Mouse (Mus musculus) MN1 (cell line): ENCODE data around the gene Tbx21.
A peak's percentile ranks its signal among the peaks of the same experiment; 100 is the strongest.

Source experiments
- DNase-seq: peaks from one replicate; pipeline ENCODE4 v3.0.0-alpha.2; 2016; ENCODE audit warnings: low spot score

The Tbx21 gene

DNA sequence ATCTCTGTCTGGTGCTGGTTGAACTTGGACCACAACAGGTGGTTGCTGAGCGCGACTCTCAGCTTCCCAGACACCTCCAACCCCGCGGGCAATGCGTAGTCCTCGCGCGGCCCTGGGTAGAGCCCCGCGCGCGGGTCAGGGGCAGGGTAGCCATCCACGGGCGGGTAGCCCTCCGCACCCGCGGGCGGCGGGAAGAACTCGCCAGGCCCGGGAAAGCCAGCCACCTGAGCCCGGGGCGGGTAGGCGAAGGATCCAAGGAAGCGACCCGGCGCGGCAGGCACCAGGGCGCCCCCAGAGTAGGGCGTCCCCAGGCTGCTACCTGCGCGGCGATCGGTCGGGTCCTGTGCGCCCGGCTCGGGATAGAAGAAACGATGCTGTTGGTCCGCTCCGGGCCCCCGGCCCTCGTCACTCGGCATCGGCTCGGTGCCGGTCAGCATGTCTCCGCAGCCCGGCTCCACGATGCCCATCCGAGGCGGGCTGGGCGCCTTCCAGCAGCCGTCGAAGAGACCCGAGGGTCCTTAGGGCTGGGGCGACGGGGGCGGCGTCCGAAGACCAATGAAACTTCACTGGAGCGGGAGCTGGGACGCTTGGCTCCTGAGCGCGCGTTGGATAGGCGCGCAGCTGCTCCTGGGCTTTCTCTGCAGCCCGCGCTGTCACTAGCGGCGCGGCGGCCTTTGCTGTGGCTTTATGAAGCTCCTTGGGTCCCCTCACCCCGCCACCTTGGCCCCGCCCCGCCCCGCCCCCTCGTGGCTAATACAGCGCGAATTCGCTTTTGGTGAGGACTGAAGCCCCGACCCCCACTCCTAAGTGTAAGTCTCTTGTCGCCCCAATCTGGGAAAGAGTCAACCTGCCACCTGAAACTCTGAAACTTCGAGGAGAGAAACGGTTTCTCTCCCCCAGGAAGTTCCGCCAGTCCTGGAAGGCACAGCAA, at the start of gene Tbx21:
Gene Tbx21 (minus strand): TSS at position 661 of the 931 bp plus-strand sequence.
- DNase-seq = no peak

DNA sequence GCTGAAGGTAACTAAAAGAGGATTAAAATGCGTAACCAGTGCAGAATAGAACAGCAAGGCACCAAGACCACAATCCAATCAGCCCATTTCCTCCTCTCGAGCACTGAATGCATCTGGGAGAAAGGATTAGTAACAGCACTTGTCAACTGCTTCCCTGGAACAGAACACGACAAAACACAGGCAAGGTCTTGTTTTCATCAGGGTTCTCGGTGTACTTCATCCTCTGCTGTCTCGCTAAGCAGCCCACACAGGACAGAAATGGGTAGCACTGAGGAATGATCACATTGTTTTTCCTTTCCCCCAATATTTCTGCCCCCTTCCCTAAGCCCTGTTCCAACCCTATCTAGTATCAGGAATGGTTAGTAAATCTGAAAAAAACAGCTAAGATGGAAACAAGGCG, 45.2 kb upstream of the Tbx21 start:
- DNase-seq = peak; percentile 48

DNA sequence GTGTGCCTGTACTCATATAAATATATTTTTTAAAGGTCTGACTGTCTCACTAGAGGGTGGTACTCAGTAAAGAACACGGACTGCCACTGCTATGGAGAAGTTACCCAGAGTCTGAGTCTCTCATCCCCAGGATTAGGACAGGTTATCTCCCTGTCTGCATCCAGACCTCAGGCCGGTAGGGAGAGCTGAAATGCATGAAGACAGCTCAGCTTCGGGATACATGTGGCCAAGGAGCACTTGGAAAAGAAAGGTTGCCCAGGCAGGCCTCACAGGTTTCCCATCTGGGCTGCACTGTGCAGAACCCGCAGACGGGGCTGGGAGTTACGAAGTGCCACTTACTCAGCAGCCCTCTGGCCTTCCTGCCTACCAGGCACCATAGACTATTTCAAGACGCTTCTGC, 41.9 kb upstream of the Tbx21 start:
- DNase-seq = no peak

DNA sequence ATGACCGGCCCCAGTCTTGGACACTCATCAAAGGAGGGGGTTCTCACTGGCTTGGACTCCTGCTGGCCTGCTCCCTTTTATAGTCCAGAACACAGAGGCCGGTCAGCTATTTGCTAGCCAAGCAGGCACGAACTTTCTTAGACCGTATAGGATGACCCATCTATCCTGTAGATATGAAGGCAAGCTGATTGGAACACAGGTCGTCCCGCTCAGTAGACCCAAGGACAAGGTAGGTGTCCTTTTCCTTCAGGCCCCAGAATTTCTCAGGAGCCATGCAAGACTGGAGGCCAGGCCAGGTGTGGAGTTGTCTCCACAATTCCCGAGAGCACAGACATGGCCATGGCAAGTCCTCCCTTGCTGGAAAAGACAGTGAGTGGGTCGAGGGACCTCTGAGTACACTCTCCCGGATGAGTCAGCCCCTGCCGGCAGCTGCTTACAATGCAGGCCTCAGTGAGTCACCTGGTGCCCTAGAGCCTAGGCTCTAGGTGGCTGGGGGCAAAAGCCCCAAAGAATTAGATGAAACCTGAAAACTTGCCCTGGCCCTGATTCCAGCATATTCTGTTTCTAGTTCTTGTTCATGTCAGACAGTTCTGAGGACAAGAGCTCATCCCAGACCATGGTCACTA, 37.6 kb upstream of the Tbx21 start:
- DNase-seq = peak; percentile 75

DNA sequence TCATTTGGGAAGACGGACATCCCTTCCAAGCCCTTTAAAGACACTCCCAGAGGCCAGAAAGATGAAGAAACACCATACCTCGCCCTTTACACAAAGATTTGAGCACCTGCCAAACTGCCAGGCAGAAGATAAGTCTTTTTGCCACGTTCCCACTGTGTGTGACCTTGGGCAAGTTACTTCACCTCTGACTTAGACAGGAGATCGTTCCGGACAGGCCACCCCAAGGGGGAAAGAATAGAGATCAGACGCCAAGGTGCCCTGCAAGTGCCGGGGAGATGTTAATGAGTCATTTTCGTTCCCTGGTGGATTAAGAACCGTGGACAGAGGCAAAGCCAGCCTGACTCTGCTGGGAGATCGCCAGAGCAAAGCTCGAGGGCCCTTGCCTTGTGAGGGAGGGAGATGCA, 36.9 kb upstream of the Tbx21 start:
- peak; percentile 75 for DNase-seq

DNA sequence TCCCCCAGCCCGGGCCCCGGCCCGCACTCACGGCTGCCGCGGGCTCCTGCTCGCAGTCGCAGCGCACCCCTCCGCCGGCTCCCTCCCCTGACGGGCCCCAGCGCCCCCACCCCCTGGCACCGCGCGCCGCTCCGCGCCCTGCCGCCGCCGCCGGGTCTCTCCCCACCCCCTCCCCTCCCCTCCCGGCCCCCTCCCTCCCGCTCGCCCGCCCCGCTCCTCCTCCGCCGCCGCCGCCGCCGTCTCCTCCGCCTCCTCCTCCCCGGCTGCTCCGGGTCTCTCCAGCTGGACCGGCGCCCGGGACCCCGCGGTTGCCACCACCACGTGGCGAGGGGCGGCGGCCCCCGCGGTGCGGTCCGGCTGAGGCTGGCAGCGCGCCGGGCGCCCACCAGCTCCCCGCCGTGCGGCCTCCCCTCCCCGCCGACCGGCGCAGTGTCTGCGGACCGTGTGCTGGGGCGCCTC, 36.2 kb upstream of the Tbx21 start, which contains the start of gene Tbkbp1:
Gene Tbkbp1 (minus strand): TSS at position 153 of the 459 bp plus-strand sequence.
- peak; percentile 34 for DNase-seq

DNA sequence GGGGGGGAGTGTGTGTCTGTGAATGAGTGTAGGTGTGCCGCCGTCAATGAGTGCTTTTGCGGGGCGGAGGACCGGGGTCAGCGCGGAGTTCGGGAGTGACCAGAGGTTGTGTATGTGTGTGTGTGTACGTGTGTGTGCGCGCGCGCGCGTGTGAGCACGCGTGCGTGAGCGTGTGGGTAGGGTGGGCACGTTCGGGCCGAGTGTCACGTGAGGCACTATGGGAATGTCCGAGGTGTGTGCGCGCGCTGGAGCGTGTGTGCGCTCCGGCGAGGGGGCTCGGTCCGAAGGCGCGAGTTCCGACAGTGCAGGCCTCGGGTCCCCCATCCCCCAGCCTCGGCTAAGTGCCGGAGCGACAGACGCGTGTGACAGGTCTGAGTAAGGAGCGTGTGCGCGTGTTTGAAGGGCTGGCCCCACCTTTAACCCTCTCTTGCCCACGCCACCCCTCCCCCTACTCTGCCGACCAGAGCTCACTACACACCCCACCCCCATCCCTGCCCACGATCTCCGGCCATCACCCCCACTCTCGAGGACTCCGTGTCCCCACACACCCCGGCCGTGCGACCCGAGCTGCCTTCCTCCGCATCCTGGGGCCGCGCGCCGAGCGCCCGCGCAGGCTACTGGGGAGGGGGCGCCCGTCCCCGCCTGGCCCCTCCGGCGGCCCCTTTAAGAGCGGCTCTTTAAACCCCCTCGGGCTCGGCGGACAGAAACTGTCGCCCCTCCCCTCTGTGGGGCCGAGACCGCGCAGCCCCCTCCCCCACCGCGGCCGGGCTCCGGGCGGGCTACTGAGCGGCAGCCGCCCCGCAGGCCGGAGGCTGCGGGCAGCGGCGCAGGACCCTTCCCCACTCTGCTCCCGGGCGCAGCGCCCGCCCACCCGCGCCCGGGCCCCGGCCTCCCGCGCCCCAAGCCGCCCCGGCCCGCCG, 35.5 kb upstream of the Tbx21 start:
- peak; percentile 73 for DNase-seq

DNA sequence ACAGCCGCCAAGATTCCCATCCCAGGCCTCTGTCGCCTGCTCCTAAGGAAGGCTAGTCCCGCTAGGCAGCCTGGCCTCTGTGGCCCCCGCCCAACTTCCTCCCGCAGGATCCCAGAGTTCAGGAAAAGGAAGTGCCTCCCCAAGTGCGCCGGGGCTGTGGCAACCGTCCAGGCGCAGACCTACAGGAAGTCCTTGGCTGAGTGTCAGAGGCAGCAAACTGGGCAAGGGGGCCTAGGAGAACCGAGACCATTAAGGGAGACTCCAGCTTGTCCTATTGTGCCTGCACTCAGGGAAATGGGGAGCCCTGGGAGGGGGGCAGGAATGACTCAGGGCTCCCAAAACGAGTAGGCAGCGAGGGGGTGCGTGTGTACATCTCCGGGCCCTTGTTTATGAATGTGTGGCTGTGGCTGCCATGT, 34.9 kb upstream of the Tbx21 start:
- DNase-seq = peak; percentile 53

DNA sequence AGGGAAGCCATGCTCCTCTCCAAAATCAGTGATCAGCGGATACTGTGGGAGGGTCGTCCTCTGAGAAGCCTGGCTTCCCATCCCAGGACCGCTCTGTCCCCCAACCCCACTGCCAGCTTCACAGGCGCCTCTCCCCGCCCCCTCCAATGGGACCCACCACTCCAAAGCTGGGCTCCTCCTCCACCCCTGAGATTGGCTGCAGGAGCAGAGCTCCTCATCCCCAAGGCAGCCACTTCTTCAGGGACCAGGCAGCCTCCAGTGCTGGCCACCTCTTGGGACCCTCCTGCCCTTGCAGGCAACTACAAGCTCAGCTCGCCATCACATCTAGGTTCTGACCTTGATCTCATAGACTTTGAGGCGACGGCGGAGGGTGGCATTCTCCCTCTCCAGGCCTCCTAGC, 33.9 kb upstream of the Tbx21 start:
- no peak for DNase-seq

DNA sequence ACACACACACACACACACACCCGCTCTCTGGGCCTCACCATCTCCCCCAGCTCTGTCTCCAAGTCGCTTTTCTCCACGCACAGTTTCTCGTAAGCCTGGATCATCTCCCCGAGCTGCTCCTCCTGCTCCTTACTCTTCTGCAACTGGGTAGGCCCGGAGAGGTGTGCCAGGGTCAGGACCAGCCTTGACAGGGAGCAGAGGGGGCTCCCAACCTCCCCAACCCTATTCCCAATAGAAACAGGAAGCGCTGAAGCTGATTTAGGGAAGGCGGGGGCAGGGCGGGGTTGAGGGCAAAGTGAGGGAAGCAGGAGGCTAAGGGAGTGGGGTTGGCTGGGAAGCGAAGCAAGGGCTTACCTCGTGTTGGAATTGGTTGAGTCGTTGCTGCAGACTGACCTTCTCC, 33.5 kb upstream of the Tbx21 start:
- no peak for DNase-seq

DNA sequence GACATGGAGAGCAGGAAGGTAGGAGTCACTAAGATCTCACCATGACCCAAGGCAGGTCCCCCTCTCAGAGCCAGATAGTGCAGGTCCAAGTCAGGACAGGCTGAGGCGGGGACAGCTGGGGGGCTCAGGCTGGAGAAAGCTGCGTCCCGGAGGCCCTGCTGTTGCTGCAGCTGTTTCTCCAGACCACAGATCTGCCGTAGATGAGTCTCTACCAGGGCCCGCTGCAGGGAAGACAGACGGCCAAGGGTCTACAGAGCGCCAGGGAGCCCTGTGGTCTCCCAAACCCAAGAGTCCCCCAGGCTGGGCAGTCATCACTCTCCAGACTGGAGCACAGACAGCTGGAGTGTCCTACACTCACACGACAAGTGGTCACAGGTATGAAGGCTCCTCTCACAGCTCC, 32.2 kb upstream of the Tbx21 start:
- DNase-seq = no peak

DNA sequence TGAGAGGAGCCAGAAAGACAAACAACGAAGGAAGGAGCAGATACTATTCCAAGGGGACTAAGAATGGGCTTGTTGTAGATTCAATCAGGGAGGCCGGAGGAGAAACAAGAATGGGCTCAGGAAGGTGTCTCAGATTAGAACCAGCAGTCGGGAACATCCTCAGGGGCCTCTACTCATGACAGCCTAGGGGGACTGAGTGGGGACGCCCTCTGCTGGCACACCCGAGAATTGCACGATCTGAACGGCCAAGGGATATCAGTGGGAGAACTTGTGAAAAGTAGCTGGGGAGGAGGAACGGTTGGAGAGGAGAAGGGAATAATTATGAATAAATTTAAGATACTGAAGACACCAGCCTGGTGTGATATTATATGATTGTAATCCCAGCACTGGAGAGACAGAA, 31.6 kb upstream of the Tbx21 start:
- peak; percentile 71 for DNase-seq

DNA sequence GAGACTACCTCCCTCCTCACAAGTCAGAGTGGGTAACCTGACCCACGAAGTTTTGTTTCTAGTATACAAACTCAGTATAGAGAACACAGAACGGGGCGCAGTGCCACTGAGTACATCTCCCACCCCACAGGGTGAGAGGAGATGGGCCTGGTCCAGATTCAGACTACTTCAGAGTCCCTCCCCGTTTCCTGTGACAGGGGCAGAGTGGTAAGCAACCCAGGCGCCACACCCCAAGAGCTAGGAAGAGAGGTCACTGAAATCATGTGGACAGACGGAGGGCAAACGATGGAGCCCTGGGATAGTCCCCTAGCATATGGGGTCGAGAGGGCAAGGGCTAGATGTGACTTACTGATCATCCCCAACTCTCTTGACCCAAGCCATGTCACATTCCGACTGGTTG, 30.8 kb upstream of the Tbx21 start:
- DNase-seq = no peak

DNA sequence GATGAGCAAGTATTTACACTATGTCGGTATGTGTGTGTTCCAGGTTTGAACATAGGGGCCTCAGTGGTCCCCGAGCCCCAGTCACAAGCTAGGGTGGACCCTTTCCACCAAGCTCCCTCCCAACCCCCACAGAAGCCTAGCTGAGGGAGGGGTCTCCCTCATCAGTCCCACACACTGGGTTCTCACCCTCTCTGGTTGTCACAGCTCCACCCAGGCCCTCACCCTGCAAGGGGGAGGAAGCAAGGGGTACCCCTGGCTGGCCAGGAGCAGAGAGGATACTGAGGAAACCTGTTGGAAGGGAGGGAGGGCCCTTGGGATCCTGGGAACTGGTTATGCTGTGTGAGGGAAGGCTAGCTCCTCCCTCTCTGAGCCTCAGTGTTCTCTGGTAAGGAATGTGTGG, 30.2 kb upstream of the Tbx21 start:
- DNase-seq = no peak

DNA sequence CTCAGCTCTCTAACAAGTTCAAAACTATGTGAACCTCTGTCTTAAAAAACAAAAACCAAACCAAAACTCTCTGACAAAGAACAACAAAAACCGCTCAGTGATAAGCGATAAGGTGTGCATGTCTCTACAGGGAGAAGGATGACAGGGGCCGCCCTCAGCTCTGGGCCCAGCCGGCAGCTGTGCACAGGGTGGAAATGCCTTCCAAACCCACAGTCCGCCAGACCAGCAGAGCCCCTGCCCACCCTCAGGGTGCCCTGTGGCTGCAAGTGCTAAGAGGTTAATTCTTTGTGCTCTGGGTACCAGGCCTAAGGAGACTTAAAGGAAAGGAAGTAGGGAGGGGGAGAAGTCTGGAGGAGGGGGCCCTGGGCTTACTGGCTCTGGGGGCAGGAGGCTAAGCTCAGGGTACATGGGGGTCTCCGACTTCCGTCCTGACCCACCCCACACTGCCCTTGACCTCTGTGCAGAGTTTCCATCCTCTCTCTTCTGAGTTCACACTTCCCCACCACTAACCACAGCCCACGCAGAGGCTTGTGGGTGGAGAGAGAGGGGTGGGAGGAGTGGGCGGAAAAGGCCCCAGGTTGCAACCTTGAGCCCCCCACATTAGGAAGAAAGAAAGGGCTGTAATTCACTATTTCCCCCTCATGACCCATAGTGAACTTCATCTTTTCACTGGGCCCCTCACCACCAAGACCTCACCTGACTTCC, 28.2 kb upstream of the Tbx21 start:
- DNase-seq = no peak

DNA sequence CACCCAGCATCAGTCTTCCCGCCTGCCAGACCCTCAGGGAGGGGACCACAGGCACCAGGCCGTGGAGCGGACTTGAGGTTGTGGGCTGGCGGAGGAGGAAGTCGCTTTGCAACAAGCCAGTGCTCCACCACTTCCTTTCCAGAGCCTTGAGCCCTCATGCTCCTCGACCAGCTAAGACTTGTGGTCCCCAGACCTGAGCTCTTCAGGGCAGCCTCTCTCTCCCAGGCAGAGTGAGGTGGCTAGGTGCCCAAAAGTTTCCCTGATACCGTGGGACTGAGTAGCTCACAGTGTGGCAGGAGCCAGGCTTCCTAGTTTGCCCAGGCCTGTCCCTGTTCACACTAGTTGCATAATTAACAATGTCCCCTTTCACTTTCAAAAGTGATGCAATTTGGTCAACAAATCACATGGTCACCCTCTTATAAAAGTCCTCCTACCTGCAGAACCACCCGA, 27.1 kb upstream of the Tbx21 start:
- DNase-seq = no peak

DNA sequence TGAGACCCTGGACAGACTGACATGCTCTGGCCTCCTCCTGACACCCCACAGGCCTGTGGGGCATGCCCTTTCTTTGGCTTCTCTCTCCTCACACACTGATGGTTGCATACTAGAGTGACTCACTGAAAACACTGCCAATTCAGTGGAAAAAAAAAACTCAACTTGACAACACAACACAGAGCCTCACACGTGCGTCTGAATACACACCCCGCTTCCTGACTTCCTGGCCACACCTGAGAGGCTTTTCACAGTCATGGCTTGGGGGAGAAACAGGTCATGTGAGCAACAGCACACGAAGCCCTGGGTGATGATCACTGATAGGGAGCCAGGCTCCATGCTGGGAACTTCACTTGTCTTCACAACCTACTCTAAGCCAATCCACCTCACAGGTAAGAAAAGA, 25.7 kb upstream of the Tbx21 start:
- DNase-seq = no peak

DNA sequence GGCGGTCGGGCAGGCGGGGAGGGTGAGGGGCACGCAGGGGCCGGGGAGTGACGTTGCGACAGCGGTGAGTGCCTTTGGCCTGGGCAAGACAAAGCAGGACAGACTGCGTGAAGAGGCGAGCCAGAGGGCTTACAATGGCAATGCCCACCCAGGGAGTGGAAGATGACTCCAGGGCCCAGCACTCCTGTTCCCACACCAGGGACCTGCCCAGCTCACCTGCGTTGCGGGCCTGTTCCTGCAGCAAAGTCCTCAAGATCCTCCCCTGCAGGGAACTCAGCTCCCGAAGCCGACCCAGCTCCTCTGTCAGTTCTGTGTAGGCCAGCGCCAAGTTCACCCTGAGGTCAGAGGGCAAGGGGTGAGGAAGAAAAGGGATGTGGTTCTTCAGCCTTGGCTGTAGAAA, 24.1 kb upstream of the Tbx21 start:
- no peak for DNase-seq

DNA sequence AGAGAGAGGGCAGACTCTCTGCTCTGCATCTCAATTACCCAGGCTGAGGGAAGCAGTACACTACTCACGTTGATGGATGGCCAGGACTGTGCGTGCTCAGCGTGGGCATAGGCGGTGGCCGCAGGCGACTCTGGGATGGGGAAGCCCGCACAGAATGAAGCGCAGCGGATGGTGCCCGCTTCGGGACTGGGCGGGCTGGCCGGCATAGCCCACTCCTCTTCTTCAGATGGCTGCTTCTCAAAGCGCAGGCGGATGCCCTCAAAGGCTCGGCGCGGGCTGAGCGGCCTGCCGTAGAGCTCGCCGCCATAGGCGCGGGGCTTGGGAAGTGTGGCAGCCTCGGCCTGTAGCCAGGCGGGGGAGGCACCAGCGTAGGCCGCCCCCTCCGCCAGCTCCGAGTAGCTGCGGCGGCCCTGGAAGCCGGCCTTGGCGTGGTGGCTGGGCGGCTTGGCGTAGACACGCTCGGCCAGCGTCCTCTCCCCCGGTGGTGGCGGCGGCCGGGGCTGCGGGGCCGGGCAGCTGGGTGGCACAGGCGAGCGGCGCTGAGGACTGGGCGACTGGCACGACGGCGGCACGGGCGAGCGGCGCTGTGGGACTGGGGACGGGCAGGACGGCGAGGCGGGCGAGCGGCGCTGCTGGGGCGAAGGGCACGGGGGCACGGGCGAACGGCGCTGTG, 23.6 kb upstream of the Tbx21 start:
- DNase-seq = no peak

DNA sequence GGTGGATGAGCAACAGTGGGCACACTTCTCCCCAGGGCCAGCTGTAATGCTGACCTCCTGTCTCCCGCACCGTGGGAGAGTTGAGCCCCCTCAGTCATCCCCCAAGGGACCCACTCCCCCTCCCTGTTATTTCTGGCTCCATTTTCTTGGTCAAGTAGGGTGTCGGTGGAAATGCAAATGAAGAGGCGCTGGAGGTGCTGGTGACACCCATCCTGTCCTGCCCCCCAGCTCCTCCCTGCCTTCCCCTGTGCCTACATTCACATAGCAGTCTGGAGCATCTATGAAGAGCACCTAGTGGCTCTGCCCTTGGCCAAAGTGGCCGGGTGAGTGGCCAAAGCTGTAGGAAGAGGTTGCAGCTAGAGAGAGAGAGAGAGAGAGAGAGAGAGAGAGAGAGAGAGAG, 18.1 kb upstream of the Tbx21 start:
- no peak for DNase-seq

DNA sequence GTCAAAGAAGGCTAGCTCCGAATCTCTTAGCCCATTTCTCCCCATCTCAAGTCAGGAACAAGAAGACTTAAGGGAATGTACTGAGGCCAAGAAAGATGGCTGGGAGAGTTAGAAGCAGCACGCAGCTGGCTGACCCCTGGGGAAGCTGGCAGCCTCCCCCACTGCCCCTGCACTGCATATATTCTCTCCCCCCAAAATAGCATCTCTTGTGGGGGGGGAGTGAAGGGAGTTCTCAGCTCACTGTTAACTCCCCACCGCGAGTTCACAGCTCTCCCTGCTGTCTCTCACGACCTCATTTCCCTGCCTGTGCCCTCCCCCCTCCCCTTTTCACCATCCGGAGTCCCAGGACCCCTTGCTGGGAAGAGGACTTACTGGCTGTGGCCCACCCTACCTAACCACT, 17.1 kb upstream of the Tbx21 start:
- no peak for DNase-seq
